Mouse (Mus musculus): ENCODE results near the gene Auts2. TPM values are rescaled to one million over a fixed set of nuclear protein-coding genes. Genes with fewer than 3 reads are reported as not detected.

Gene Auts2
- total RNA-seq, 4 experiments from 2014 or later = 23.5 to 31.8 (median 27.0) TPM

- peak; percentile 36 for DNase-seq (ENCODE audit: low spot score)
Observed at GRCm38 (mm10) chr5:132098461-132098860, 444.7 kb downstream of the Auts2 start.

GRCm38 (mm10) chr5:132092721-132093120, 450.4 kb downstream of the Auts2 start:
- no peak for DNase-seq (ENCODE audit: low spot score)

- DNase-seq (ENCODE audit: low spot score) = no peak
Observed at GRCm38 (mm10) chr5:132089496-132090250, 453.5 kb downstream of the Auts2 start.

- no peak for DNase-seq (ENCODE audit: low spot score)
Observed at GRCm38 (mm10) chr5:132088585-132088984, 454.6 kb downstream of the Auts2 start.

- DNase-seq (ENCODE audit: low spot score) = peak; percentile 15
Observed at GRCm38 (mm10) chr5:132083753-132084326, 459.3 kb downstream of the Auts2 start.

GRCm38 (mm10) chr5:132075942-132076341, 467.2 kb downstream of the Auts2 start:
- no peak for DNase-seq (ENCODE audit: low spot score)

GRCm38 (mm10) chr5:132074724-132075374, 468.3 kb downstream of the Auts2 start:
- DNase-seq (ENCODE audit: low spot score) = peak; percentile 36

GRCm38 (mm10) chr5:132074360-132074723, 468.8 kb downstream of the Auts2 start:
- peak; percentile 3 for DNase-seq (ENCODE audit: low spot score)

GRCm38 (mm10) chr5:132073677-132074359, 469.3 kb downstream of the Auts2 start:
- DNase-seq (ENCODE audit: low spot score) = no peak

GRCm38 (mm10) chr5:132072356-132072755, 470.8 kb downstream of the Auts2 start:
- DNase-seq (ENCODE audit: low spot score) = no peak

- DNase-seq (ENCODE audit: low spot score) = no peak
Observed at GRCm38 (mm10) chr5:132067750-132068739, 475.1 kb downstream of the Auts2 start.

GRCm38 (mm10) chr5:132060116-132060515, 483.0 kb downstream of the Auts2 start:
- DNase-seq (ENCODE audit: low spot score) = no peak

GRCm38 (mm10) chr5:132052637-132053036, 490.5 kb downstream of the Auts2 start:
- DNase-seq (ENCODE audit: low spot score) = no peak

GRCm38 (mm10) chr5:132039584-132039983, 503.6 kb downstream of the Auts2 start:
- DNase-seq (ENCODE audit: low spot score) = no peak

- no peak for DNase-seq (ENCODE audit: low spot score)
Observed at GRCm38 (mm10) chr5:132033491-132034350, 509.4 kb downstream of the Auts2 start.

- DNase-seq (ENCODE audit: low spot score) = no peak
Observed at GRCm38 (mm10) chr5:132030941-132031531, 512.1 kb downstream of the Auts2 start.

GRCm38 (mm10) chr5:132029638-132030037, 513.5 kb downstream of the Auts2 start:
- no peak for DNase-seq (ENCODE audit: low spot score)

- DNase-seq (ENCODE audit: low spot score) = peak; percentile 1
Observed at GRCm38 (mm10) chr5:132029038-132029437, 514.1 kb downstream of the Auts2 start.

- no peak for DNase-seq (ENCODE audit: low spot score)
Observed at GRCm38 (mm10) chr5:132027859-132028498, 515.2 kb downstream of the Auts2 start.
